ENCODE assay signal across 8 mouse cellular contexts in genomic region chr4:133120833-133121321, GRCm38 (mm10). TPM values are rescaled to one million over a fixed set of nuclear protein-coding genes. Genes with fewer than 3 reads are reported as not detected.
DNase-seq lines count a peak whose midpoint lies in the region; ATAC-seq lines count a peak whose summit lies in the region.

No protein-coding gene starts in this region.

- no peak for ATAC-seq in embryonic facial prominence, embryonic 13.5 days (ENCODE audit: insufficient number of reproducible peaks, insufficient read depth, low FRiP score, low TSS enrichment, low read depth)
- ATAC-seq in hindbrain, embryonic 13.5 days (ENCODE audit: low FRiP score) = no peak
- ATAC-seq in megakaryocyte progenitor cell, adult 5-6 weeks (replicated peaks; ENCODE audit: poor library complexity) = no peak

- peak overlapping the region; percentile 46; the same call in 1 of the 2 replicates for H3K9ac ChIP-seq in embryonic facial prominence, embryonic 13.5 days
- peak overlapping the region; percentile 51 for H3K9ac ChIP-seq in hindbrain, embryonic 13.5 days

- H3K36me3 ChIP-seq in embryonic facial prominence, embryonic 13.5 days = no peaks in the 10 kb centered on the region
- H3K36me3 ChIP-seq in hindbrain, embryonic 13.5 days = no peaks in the 10 kb centered on the region

- H3K27ac ChIP-seq in embryonic facial prominence, embryonic 13.5 days = peak overlapping the region; percentile 69
- peak overlapping the region; percentile 40; the same call in 1 of the 2 replicates for H3K27ac ChIP-seq in hindbrain, embryonic 13.5 days

- no peaks in the 10 kb centered on the region for H3K27me3 ChIP-seq in embryonic facial prominence, embryonic 13.5 days
- H3K27me3 ChIP-seq in hindbrain, embryonic 13.5 days = no peaks in the 10 kb centered on the region

- no peak overlapping the region for H3K4me3 ChIP-seq in embryonic facial prominence, embryonic 13.5 days
- H3K4me3 ChIP-seq in hindbrain, embryonic 13.5 days = no peak overlapping the region

- peaks cover 47% of the 10 kb centered on the region for H3K4me1 ChIP-seq in embryonic facial prominence, embryonic 13.5 days
- peaks cover 31% of the 10 kb centered on the region for H3K4me1 ChIP-seq in hindbrain, embryonic 13.5 days (replicated peaks)

- peak; percentile 9 to 11 for DNase-seq in layer of hippocampus, postnatal 36 days
- DNase-seq in layer of hippocampus, adult 8-10 months (ENCODE audit: low spot score in 2 of 2) = no peak
- peak; percentile 57 for DNase-seq in retina, postnatal 1 day
- no peak for DNase-seq in spleen, adult 18-20 months
- DNase-seq in frontal cortex, adult 2 months (ENCODE audit: extremely low spot score in 1 of 2, low spot score in 1 of 2) = no peak

- H3K9me3 ChIP-seq in embryonic facial prominence, embryonic 13.5 days = 0 out of 2 replicates have a peak, but pooled peaks cover 4% of the 10 kb centered on the region
- no peaks in the 10 kb centered on the region for H3K9me3 ChIP-seq in hindbrain, embryonic 13.5 days

- 10% methylated on average over 10 of the region's 11 CpGs for WGBS in embryonic facial prominence, embryonic 13.5 days
- 10% methylated on average over 10 of the region's 11 CpGs for WGBS in hindbrain, embryonic 13.5 days

- peak overlapping the region; percentile 39 for H3K4me2 ChIP-seq in embryonic facial prominence, embryonic 13.5 days
- H3K4me2 ChIP-seq in hindbrain, embryonic 13.5 days = peak overlapping the region; percentile 19; the same call in 1 of the 2 replicates

RNA-seq across cellular contexts. Expression of gene Wasf2, which starts 9.4 kb away (rescaled TPM):
- 10 to 100 TPM; 28.7 to 32.8 TPM for total RNA-seq in layer of hippocampus, postnatal 36 days (2021)
- total RNA-seq in layer of hippocampus, adult 8-10 months (2022) = 10 to 100 TPM; 35.7 to 48.2 (median 46.7) TPM
- 118 and 142 TPM in 2 replicates for polyA plus RNA-seq in embryonic facial prominence, embryonic 13.5 days (2015; fragmentation: Nextera tagmentation; extraction: Ambion mirVana)
- polyA plus RNA-seq in hindbrain, embryonic 13.5 days (2015; fragmentation: Nextera tagmentation; extraction: Ambion mirVana) = 33.3 and 35.4 TPM in 2 replicates
- 124 and 135 TPM in 2 replicates for total RNA-seq in megakaryocyte progenitor cell, adult 5-6 weeks (2015)
- total RNA-seq in megakaryocyte progenitor cell, adult 5-6 weeks (2017) = 24.7 and 35.1 TPM in 2 replicates
- 14.2 and 16.3 TPM in 2 replicates for polyA plus RNA-seq in frontal cortex, adult 2 months (2012; rRNA removed)

Comparison
In these comparisons a context has a peak if more than half of its experiments do, and no peak if none do; other contexts are left out.
1. DNase-seq: peak in layer of hippocampus, postnatal 36 days (2 of 2) and retina, postnatal 1 day (single experiment); none in layer of hippocampus, adult 8-10 months (0 of 2), spleen, adult 18-20 months (0 of 2) and frontal cortex, adult 2 months (0 of 2).